Mouse (Mus musculus): ENCODE data around the gene Fdx1l. TPM values are rescaled to one million over a fixed set of nuclear protein-coding genes. Genes with fewer than 3 reads are reported as not detected.

The Fdx1l gene
- total RNA-seq (2015) (0.73 and 2.1 TPM in 2 replicates), total RNA-seq (2017) (15.3 and 17.5 TPM in 2 replicates)

DNA sequence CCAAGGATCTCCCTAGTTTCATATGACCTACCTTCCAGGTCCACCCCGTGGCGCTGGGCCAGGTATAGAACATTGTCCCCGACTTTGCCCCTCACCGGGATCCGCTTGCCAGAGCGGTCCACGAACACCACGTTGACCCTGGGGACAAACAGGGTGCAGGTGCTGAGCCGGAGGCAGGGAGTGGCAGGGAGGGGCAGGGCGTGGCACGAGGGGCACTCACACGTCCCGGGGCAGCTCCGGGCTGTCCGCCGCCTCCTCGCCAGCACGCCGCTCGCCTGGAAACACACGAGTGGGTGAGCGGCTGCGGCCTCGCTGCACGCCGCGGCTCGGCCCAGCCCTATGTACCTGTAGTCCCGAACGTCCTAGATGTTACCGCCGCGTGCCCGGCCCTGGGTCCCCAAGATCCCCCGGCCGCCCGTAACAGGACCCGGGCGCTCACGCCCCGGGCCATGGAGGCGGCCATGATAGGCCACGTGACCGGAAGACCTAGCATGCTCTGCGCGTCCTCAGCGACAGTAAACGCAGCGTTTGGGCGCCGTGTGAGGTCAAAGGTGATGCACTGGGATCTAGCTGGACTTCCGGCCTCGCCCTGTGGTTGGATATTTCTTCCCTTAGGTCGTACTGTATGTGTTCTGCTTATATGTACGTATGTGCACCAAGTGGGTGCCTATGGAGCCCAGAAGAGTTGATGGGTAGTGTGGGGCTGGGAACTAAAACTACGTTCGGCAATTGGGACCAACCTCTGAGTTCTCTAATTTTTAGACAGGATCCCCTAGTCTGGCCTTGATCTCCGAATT, at the start of gene Fdx1l, which contains the start of gene Gm49373:
Fdx1l (minus strand) TSS at position 571 of the 797 bp plus-strand sequence.
Gm49373 (minus strand) TSS at position 53 of the 797 bp plus-strand sequence.
- peak; percentile 98 for ATAC-seq (ENCODE audit: poor library complexity, severe bottlenecking)

DNA sequence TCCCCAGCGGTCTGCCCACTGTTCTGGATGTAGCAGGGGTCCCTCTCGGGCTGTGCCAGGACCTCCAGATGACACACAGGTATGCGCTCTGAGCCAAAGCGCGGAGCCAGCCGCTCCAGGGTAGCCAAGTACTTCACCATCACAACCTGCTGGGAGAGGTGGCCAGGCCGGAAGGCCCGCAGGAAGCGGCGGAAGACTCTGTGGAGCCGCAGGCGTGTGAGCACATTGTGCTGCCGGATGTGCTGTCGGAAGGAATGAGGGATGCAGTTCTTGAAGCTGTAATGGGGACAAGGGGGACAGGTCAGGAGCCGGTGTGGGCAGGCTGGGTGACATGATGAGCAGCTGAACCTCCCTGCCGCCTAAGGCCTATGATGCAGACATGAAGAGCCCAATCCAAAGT, 48.1 kb upstream of the Fdx1l start:
- no peak for ATAC-seq (ENCODE audit: poor library complexity, severe bottlenecking)

- ATAC-seq (ENCODE audit: poor library complexity, severe bottlenecking), result no peak
Observed at GRCm38 (mm10) chr9:21117073-21117472, 43.7 kb upstream of the Fdx1l start.

GRCm38 (mm10) chr9:21115105-21115504, 41.7 kb upstream of the Fdx1l start:
- ATAC-seq (ENCODE audit: poor library complexity, severe bottlenecking), result no peak

GRCm38 (mm10) chr9:21114190-21114589, 40.8 kb upstream of the Fdx1l start:
- no peak for ATAC-seq (ENCODE audit: poor library complexity, severe bottlenecking)

DNA sequence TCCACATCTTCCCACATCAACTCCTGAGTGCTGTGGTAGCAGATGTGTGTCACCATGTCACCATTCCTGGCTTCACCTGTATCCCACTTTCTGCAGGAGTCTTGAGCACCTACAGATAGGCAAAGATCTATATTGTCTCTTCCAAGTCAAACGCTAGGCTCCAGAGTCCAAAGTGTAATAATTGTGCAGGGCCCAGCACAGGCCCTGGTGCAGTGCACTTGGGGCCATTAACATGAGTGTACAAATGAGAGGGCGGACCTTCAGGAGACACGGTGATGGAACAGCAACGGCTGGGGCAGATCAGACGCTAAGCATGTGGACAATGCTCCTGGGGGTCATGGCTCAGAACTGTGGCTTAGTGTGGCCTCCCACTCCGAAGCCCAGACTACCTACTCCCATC, 40.3 kb upstream of the Fdx1l start:
- ATAC-seq (ENCODE audit: poor library complexity, severe bottlenecking), result no peak

GRCm38 (mm10) chr9:21107607-21108237, 34.3 kb upstream of the Fdx1l start:
- ATAC-seq (ENCODE audit: poor library complexity, severe bottlenecking), result no peak

DNA sequence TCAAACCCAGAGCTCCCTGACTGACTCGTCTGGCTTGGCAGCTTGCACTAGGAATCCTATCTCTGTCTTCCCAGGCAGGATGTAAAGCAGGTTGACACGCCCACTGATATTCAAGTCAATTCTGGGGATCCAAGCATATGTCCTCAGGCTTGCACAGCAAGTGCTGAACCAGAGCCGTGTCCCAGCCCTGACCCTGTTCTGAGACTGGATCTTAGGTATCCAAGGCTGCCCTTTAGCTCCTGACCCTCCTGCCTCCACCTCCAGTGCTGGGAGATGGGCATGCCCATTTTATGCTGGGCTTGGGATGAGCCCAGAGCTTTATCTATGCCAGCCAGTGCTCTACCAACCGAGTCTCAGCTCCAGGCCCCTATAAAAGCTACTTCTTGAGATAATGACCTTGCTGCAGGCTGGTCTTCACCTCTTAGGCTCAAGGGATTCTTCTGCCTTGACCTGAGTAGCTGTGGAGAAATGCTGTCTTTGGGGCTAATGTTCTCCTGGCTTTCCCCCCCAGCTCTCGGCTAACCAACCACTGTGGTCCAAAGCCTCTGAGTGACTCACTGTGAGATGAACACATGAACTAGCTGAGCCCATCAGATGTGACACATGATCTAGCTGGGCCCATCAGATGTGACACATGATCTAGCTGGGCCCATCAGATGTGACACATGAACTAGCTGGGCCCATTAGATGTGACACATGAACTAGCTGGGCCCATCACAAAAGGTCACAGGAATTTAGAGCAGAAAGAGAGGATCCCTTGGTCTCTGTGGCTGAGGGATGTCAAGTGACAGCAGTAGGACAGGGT, 32.5 kb upstream of the Fdx1l start:
- ATAC-seq (ENCODE audit: poor library complexity, severe bottlenecking), result no peak

DNA sequence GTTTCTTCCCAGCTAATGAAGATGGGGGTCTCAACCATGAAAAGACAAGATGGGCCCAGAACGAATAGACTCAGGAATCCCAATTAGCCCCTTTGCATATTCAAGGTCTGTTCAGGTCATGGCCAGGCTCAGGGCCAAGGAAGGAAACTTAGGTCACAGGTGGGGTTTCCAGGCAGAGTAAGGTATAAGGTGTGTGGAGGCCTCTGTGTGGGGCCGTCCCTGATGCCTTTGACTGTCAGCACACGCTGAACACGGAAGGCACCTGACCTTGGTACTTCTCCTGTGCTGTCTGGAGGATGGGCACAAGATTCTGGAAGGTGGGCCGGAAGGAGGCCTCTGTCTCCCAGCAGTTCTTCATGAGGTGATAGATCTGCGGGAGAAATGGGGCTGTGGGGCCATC, 31.4 kb upstream of the Fdx1l start:
- ATAC-seq (ENCODE audit: poor library complexity, severe bottlenecking), result no peak

DNA sequence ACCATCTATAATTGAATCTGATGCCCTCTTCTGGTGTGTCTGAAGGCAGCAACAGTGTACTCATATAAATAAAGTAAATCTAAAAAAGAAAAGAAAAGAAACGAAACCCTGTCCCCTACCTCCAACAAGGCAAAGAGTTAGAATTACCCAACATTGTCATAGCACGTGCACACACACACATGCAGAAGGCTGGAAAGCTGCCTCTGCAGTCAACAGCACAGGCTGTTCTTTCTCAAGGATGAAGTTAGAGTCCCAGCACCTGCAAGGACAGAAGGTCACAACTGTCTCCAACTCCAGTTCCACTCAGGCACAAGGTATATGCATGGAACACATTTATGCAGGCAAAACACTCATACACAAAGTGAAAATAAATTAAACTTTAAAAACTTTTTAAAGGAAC, 28.7 kb upstream of the Fdx1l start:
- ATAC-seq (ENCODE audit: poor library complexity, severe bottlenecking), result no peak

- ATAC-seq (ENCODE audit: poor library complexity, severe bottlenecking), result peak; percentile 49
Observed at GRCm38 (mm10) chr9:21100447-21101161, 27.2 kb upstream of the Fdx1l start.

DNA sequence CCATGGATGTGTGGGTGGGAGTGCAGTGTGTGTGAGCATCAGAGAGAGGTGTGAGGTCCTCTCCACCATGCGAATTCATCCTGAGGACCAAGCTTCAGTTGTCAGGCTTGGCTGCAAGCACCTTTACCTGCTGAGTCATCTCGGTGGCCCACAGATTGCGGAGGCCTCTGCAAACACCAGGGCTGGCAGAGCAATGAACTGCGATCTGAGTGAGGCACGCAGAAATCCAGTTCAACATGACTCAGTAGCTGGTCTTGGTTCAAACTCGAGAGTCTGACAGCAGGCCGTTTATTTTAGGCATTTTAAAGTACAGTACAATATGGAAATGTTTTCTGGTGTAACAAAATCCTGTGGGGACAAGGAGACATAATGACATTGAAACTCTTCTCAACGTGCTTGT, 24.4 kb upstream of the Fdx1l start:
- ATAC-seq (ENCODE audit: poor library complexity, severe bottlenecking), result no peak

DNA sequence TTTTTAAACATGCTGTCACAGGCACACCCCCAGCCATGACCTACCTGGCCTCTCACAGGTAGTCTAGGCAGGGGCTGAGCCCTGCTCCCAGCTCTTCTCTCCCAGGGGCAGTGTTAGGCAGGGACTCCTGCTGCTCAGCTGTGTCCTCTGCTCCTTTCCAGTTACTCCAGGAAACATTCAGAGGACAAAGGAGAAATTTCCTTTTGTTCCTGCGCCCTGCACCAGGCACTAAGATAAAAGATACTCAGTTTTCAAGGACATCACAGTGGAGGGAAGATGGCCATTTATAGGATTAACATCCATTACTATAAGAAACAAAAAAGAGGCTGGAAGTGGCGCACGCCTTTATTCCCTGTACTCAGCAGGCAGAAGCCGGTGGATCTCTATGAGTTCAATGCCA, 22.5 kb upstream of the Fdx1l start:
- ATAC-seq (ENCODE audit: poor library complexity, severe bottlenecking), result no peak

GRCm38 (mm10) chr9:21093423-21093822, 20.0 kb upstream of the Fdx1l start:
- ATAC-seq (ENCODE audit: poor library complexity, severe bottlenecking), result no peak

DNA sequence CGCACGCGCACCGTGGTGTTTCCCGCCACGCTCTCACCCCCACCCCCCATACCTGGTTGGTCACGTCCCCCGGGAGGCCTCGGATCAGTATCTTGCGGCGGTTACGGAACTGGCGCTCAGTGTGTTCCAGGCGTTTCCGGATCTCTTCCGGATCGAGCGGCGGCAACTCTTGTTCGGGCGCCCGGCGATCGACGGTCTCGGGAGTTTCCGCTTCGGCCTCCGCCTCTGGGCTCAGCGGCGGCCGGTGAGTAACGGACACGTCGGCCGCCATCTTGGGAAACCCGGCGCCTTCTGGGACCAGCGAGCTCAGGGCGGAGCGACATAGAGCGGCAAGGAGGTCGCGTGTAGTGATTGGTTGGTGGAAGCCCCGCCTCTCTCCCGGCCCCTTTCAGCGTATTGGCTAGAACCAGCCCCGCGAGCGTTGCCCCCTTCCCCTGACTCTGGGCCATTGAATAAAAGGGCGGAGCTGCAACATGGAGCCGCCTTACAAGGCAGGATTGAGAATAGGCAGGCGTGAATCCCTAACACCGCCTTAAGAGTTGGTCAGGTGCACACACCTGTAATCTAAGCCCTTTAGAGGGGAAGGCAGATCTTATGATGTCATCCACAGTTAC, 18.4 kb upstream of the Fdx1l start, which contains the start of the genes Gm38431 and Raver1:
Gm38431 (minus strand) TSS at position 291 of the 614 bp plus-strand sequence.
Raver1 (minus strand) TSS at position 302 of the 614 bp plus-strand sequence.
- ATAC-seq (ENCODE audit: poor library complexity, severe bottlenecking), result peak; percentile 99

DNA sequence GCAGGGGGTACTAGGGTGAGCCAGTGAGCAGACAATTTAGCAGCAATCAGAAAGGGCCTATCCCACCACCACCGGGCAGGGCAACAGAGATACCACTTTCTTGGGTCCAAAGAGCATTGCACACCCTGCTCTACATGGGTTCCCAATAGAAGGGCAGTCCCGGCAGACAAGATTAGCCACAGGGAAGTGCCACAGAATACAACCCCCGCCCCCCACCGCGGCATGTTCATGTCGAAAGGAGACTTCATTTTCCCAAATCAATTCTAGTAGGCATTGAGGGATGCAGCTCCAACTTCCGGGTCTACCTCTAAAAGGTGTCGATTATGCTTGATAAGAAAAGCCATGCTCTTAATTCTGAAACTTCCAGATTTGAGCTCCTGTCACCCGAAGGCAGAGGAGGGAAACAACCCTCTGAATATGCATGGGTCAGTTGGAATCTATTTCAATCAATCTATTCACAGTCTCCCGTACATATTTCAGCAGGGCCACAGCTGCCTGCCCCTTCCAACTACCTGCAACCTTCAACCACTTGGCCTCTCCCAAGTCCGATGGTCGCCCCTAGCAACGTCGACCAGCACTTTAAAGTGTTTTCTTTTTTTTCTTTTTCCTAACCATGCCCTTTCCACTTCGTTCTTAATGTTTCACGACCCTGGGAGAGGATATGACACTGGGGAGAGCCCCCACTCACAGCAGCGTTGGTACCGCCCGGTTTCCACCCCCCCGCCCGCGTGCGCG, 17.7 kb upstream of the Fdx1l start:
- no peak for ATAC-seq (ENCODE audit: poor library complexity, severe bottlenecking)

- no peak for ATAC-seq (ENCODE audit: poor library complexity, severe bottlenecking)
Observed at GRCm38 (mm10) chr9:21090537-21090936, 17.1 kb upstream of the Fdx1l start.

GRCm38 (mm10) chr9:21083324-21083723, 9.9 kb upstream of the Fdx1l start:
- ATAC-seq (ENCODE audit: poor library complexity, severe bottlenecking), result no peak

- ATAC-seq (ENCODE audit: poor library complexity, severe bottlenecking), result no peak
Observed at GRCm38 (mm10) chr9:21081127-21081526, 7.7 kb upstream of the Fdx1l start.

All from megakaryocyte, adult 5-6 weeks (primary cell).